Mouse (Mus musculus): ENCODE measurements at regions not wholly inside any gene's neighbourhood (a gene's known extent, or its start where the extent isn't known, plus 50 kb on each side); places are given as distances from the start of the nearest gene placed in this dataset.

- DNase-seq, result no peak
Observed at GRCm38 (mm10) chr1:100551293-100551692, 778.7 kb downstream of the Cntnap5b start.

GRCm38 (mm10) chr1:100556937-100557336 lies 784.4 kb downstream of the Cntnap5b start:
- DNase-seq, result peak; percentile 9

Data from thymus, postnatal 4 days (tissue).